Comparison of ENCODE assay signal across 16 mouse cellular contexts in the genomic region with DNA sequence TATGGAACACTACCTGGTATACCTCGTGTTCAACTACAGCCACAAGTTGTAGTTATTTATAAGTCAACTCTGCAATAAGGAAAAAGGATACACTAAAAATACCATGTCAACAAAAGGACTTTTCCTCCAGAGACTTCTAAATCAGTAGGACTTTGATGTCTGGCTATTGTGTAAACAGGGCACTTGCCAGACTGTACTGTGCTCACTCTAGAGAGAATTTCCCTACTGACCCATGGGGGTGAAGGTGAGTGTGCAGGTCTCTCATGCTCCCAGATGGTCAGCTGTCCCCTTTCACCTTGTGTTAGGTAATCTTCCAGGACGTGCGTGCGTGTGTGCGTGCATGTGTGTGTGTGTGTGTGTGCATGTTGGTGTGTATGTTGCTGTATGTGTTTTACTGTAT.
A peak's percentile ranks its signal among the peaks of the same experiment; 100 is the strongest.
DNase-seq lines count a peak whose midpoint lies in the region; ATAC-seq and TF ChIP-seq lines count a peak whose summit lies in the region.
"Had no signal": no experiment of that assay in that cellular context is flagged by ENCODE, and none has a peak within 500 bp of the region (broad histone marks: within the 10 kb centered on the region; RNA-seq: fewer than 3 reads in every experiment).

No protein-coding gene starts in this region.

- no peaks in the 10 kb centered on the region for H3K9me3 ChIP-seq in intestine, embryonic 15.5 days
- H3K9me3 ChIP-seq in liver, embryonic 16.5 days (replicated peaks; ENCODE audit: control insufficient read depth, low read length) = no peaks in the 10 kb centered on the region
- H3K9me3 ChIP-seq: embryonic facial prominence, embryonic 15.5 days; G1E; hindbrain, embryonic 10.5 days; lung, embryonic 15.5 days had no signal

- ATAC-seq in intestine, embryonic 15.5 days = peak; percentile 65
- peak; percentile 86 for ATAC-seq in liver, embryonic 16.5 days (ENCODE audit: low read depth)
- ATAC-seq: inflammation-experienced regulatory T-cells, adult 6 months had no signal

- no peaks in the 10 kb centered on the region for H3K36me3 ChIP-seq in intestine, embryonic 15.5 days
- no peaks in the 10 kb centered on the region for H3K36me3 ChIP-seq in kidney, adult 2 months (ENCODE audit: control insufficient read depth, insufficient read depth, low read length)
- H3K36me3 ChIP-seq in liver, embryonic 16.5 days (ENCODE audit: control insufficient read depth, insufficient read depth) = no peaks in the 10 kb centered on the region
- H3K36me3 ChIP-seq in thymus, adult 2 months (ENCODE audit: control insufficient read depth, insufficient read depth, low read length) = no peaks in the 10 kb centered on the region
- H3K36me3 ChIP-seq: embryonic facial prominence, embryonic 15.5 days; G1E; hindbrain, embryonic 10.5 days; lung, embryonic 15.5 days had no signal

- no peak overlapping the region for H3K4me2 ChIP-seq in intestine, embryonic 15.5 days (replicated peaks)
- H3K4me2 ChIP-seq in liver, embryonic 16.5 days (ENCODE audit: low read depth, low read length) = no peak overlapping the region
- H3K4me2 ChIP-seq: embryonic facial prominence, embryonic 15.5 days; lung, embryonic 15.5 days had no signal

- no peak overlapping the region for H3K9ac ChIP-seq in intestine, embryonic 15.5 days
- H3K9ac ChIP-seq in liver, embryonic 16.5 days (ENCODE audit: low read depth, low read length) = no peak overlapping the region
- H3K9ac ChIP-seq: embryonic facial prominence, embryonic 15.5 days; lung, embryonic 15.5 days had no signal

- no peak for TF ChIP-seq POLR2A in kidney, adult 2 months (IDR thresholded peaks at IDR 0.05; ENCODE audit: low read depth, low read length)
- no peak for TF ChIP-seq POLR2A in thymus, adult 2 months (IDR thresholded peaks at IDR 0.05; ENCODE audit: control insufficient read depth, extremely low read depth, insufficient read depth, low read length, poor library complexity)

- no peaks in the 10 kb centered on the region for H3K27me3 ChIP-seq in intestine, embryonic 15.5 days (replicated peaks)
- H3K27me3 ChIP-seq in kidney, adult 2 months (replicated peaks; ENCODE audit: control insufficient read depth, insufficient read depth, low read length) = no peaks in the 10 kb centered on the region
- no peaks in the 10 kb centered on the region for H3K27me3 ChIP-seq in liver, embryonic 16.5 days (ENCODE audit: control insufficient read depth, insufficient read depth, low read depth, low read length)
- H3K27me3 ChIP-seq in thymus, adult 2 months (ENCODE audit: control insufficient read depth, insufficient read depth, low read length) = no peaks in the 10 kb centered on the region
- H3K27me3 ChIP-seq: embryonic facial prominence, embryonic 15.5 days; lung, embryonic 15.5 days had no signal

- no peak overlapping the region for H3K27ac ChIP-seq in intestine, embryonic 15.5 days
- H3K27ac ChIP-seq in kidney, adult 2 months (ENCODE audit: insufficient read depth, low read depth, low read length) = peak overlapping the region; percentile 88
- peak overlapping the region; percentile 70 for H3K27ac ChIP-seq in liver, embryonic 16.5 days (ENCODE audit: low read length)
- H3K27ac ChIP-seq in thymus, adult 2 months (ENCODE audit: control insufficient read depth, insufficient read depth, low read length) = no peak overlapping the region
- H3K27ac ChIP-seq: embryonic facial prominence, embryonic 15.5 days; hindbrain, embryonic 10.5 days; lung, embryonic 15.5 days had no signal

- 60% methylated on average over 5 of the region's 5 CpGs for WGBS in intestine, embryonic 15.5 days
- 36% methylated on average over 5 of the region's 5 CpGs for WGBS in kidney, adult 2 months
- 62% methylated on average over 5 of the region's 5 CpGs for WGBS in liver, embryonic 16.5 days (ENCODE audit: insufficient replicate concordance)
- WGBS in thymus, adult 2 months = 91% methylated on average over 5 of the region's 5 CpGs

- peaks cover 3% of the 10 kb centered on the region; the same call in 1 of the 2 replicates for H3K4me1 ChIP-seq in intestine, embryonic 15.5 days (replicated peaks)
- peaks cover 28% of the 10 kb centered on the region for H3K4me1 ChIP-seq in kidney, adult 2 months (ENCODE audit: control insufficient read depth, insufficient read depth, low read length)
- no peaks in the 10 kb centered on the region; the same call in none of the 2 replicates for H3K4me1 ChIP-seq in liver, embryonic 16.5 days (ENCODE audit: control insufficient read depth, low read depth, low read length)
- H3K4me1 ChIP-seq in thymus, adult 2 months (replicated peaks; ENCODE audit: control insufficient read depth, insufficient read depth, low read length) = no peaks in the 10 kb centered on the region
- H3K4me1 ChIP-seq: embryonic facial prominence, embryonic 15.5 days; hindbrain, embryonic 10.5 days; lung, embryonic 15.5 days had no signal

- H3K4me3 ChIP-seq in intestine, embryonic 15.5 days (replicated peaks) = no peak overlapping the region
- H3K4me3 ChIP-seq in kidney, adult 2 months (ENCODE audit: insufficient read depth, low read depth, low read length) = no peak overlapping the region
- no peak overlapping the region for H3K4me3 ChIP-seq in liver, embryonic 16.5 days (ENCODE audit: low read depth, low read length)
- no peak overlapping the region for H3K4me3 ChIP-seq in thymus, adult 2 months (ENCODE audit: control insufficient read depth, insufficient read depth, low read length)
- H3K4me3 ChIP-seq: embryonic facial prominence, embryonic 15.5 days; hindbrain, embryonic 10.5 days; lung, embryonic 15.5 days had no signal

- TF ChIP-seq CTCF in kidney, adult 2 months (conservative IDR thresholded peaks at IDR 0.05; ENCODE audit: insufficient read depth, insufficient read length, low read depth, low read length) = no peak
- TF ChIP-seq CTCF in thymus, adult 2 months (IDR thresholded peaks at IDR 0.05; ENCODE audit: borderline replicate concordance, control insufficient read depth, extremely low read depth, insufficient read depth, low read length, poor library complexity) = no peak

- DNase-seq in kidney, adult 2 months = peak; percentile 90
- peak; percentile 67 to 88 for DNase-seq in kidney, postnatal 36 days
- no peak for DNase-seq in layer of hippocampus, postnatal 36 days
- DNase-seq in thymus, adult 2 months = no peak
- DNase-seq in cerebellum, adult 11-12 months = no peak
- DNase-seq: adrenal gland, adult 8-10 months; cerebellum, adult 2 months; left cerebral cortex, postnatal 4 days; thymus, postnatal 36 days had no signal

Comparison
In these comparisons a context has a peak if more than half of its experiments do, and no peak if none do; other contexts are left out.
1. H3K27ac ChIP-seq: peak in kidney, adult 2 months (single experiment) and liver, embryonic 16.5 days (single experiment); none in intestine, embryonic 15.5 days (single experiment) and thymus, adult 2 months (single experiment).
2. DNase-seq: peak in kidney, adult 2 months (single experiment) and kidney, postnatal 36 days (2 of 2); none in layer of hippocampus, postnatal 36 days (0 of 2), thymus, adult 2 months (single experiment) and cerebellum, adult 11-12 months (single experiment).